Mouse (Mus musculus): Measurements from ENCODE around the gene Robo2.

The Robo2 gene

DNA sequence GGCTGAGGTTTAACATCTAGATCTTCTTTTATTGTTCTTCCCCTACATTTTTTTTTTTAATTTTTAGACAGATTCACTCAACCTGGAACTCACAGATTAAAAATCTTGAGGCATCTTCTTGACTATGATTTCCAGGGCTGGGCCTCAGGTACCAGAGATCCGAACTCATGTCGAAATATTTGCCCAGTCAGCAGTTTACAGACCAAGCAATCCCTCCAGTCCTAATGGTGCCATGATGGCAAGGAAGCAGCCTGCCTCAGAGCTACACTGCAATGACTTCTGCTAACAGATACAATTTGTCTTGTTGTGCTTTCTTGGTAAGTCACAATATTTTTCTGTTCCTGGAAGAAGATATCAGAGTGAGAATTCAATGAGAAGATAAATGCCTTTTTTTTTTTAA, 327.4 kb downstream of the Robo2 start:
- TF ChIP-seq GATA4 (IDR thresholded peaks at IDR 0.05; ENCODE audit: insufficient replicate concordance, low read length) = no peak

DNA sequence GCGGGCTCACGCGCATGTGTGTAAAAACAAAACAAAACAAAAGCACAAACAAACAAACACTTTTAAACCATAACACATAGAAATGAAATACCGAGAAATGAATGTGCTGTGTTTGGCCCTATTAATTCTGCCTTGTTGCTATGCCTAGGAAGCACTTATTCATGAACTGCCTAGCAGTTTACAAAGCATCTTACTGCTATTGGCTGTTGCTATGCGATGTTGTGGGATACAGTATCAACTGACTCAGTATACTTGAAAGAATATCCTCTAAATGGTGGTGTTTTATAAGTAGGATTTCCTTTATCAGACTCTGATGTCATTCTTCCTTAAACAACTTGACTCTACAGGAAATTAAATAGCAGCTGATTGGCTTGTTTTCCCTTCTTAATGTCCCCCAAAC, 339.0 kb downstream of the Robo2 start:
- no peak for TF ChIP-seq GATA4 (IDR thresholded peaks at IDR 0.05; ENCODE audit: insufficient replicate concordance, low read length)

DNA sequence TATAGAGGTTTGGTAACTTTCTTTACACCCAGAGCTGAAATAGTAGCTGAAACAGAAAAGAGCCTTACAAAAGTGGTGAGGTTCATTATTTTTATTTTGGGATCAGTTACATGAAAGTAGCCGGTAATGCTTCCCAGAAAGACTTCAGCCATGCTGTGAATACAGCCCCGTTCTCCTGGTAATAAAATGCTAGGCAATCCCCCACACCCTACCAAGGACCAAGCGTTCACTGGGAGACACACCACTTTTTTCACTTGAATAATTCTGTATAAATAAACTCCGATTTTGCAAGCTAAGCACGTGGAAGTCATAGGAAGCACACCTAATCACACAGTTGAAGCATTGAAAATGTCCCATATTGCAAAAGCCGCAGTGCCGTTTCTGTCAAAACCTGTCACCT, 341.0 kb downstream of the Robo2 start:
- TF ChIP-seq GATA4 (IDR thresholded peaks at IDR 0.05; ENCODE audit: insufficient replicate concordance, low read length) = no peak

DNA sequence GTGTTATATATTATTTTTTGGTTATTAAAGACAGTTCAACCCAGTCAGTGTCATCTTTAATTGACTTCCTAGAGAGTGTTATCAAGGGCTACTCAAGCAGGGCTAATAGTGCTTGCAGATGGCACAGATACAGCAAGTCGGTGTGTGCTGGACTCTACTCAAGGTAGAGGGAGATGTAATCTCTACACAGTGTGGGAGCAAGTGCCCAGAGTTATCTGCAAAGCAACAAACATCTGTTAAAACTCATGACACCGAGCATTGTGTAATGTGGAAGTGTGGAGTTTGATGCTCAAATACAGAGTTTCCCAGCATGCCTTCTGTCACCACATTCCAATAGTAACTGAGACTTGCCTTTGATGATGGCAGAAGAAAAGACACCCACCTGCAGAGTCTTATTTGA, 345.7 kb downstream of the Robo2 start:
- TF ChIP-seq GATA4 (IDR thresholded peaks at IDR 0.05; ENCODE audit: insufficient replicate concordance, low read length) = no peak

DNA sequence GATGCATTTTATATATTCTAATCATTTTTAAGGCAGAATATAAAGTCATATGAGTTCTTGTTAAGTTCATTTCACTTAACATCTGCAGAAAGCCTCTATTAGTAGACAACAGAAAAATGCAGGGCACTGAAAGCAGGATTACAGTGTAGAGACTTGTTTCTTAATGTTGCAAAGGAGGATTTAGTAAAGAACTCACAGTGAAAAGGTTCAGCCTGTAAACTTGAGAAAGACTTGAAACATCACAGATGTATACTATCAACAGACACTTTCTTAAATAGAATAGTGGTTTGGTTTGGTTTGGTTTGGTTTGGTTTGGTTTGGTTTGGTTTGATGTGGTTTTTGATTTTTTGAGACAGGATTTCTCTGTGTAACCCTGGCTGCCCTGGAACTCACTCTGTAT, 349.7 kb downstream of the Robo2 start:
- no peak for TF ChIP-seq GATA4 (IDR thresholded peaks at IDR 0.05; ENCODE audit: insufficient replicate concordance, low read length)

DNA sequence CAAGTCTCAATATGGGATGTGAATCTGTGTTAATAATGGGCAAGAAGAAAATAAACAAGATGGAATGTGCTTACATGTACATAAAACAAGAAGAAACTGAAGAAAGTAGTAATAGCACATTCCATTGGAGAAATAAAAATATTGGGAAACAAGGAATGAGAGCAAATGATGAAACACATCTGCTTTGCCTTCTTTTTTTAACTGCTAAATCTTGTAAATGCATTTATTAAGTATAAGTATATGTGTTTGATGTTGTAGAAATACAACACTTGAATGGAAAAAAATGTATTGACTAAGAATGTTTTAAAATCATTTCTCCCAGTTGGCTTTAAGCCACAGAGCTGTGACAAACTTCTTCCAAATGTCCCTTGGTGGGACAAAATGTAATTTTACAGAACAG, 350.1 kb downstream of the Robo2 start:
- no peak for TF ChIP-seq GATA4 (IDR thresholded peaks at IDR 0.05; ENCODE audit: insufficient replicate concordance, low read length)

DNA sequence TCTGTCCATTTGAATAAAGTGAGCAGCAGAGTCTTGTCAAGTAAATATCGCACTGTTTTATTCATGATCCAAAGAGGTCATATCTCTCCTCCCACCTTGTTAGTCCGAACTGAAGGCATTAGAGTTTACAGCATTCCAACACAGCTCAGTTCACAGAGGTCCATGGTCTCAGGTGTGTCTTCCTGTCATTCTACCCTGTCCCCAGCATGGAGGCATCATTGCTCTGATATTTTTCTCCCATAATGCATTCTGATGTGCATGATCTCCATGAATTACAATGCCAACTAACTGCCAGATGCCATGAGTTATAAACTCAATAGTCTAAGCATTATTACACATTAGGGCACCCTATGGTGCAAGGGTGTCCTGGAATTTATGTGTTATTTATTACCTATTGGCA, 354.7 kb downstream of the Robo2 start:
- no peak for TF ChIP-seq GATA4 (IDR thresholded peaks at IDR 0.05; ENCODE audit: insufficient replicate concordance, low read length)

DNA sequence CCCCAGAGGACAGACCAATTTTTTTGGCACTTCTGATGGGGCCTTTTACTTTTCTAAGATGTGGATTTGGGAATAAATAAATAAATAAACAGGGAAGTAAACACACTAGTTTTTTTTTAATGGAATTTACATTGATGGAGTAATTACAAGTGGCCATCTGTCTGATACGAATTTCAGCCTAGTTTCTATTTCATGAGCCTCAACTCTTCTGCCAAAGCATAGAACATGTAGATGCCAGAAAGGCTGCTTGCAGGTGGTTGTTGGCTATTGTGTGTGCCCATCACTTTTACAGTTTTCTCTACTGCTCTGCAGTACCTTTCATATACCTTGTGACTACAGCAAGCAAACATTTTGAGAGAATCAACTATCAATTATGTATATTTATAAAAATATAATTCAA, 355.4 kb downstream of the Robo2 start:
- no peak for TF ChIP-seq GATA4 (IDR thresholded peaks at IDR 0.05; ENCODE audit: insufficient replicate concordance, low read length)

DNA sequence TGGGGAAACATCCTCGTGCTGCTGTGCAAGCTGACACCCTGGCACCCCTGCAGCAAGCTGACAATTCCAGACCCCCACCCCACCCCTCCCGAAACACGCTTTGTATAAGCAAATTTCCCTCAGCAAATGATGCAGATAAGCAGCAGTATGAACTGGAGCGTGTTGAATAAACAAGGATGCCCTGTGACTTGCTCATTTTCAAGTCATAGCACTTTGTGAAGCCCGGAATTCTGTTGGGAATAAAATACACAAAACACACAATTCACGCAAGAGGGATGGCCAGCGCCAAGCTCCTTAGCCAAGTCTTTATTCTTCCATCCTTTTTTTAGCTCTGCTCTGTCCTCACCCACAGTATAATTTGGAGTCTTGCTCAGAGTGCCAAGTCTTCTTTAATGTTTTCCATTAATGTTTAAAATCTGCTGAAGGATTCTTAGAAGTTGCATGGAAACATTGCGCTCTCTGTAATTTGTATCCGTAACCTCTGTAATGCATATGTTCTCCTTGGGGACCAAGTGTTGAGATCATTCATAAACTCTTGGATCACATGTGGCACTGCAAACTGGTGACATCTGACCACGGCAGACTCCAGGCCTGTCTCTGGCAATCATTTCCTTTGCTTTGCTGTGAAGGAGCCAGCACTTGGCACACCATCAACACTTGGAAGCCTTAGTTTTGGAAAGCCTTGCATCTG, 356.4 kb downstream of the Robo2 start:
- TF ChIP-seq GATA4 (IDR thresholded peaks at IDR 0.05; ENCODE audit: insufficient replicate concordance, low read length) = peak; percentile 34; the same call in 1 of the 2 replicates

DNA sequence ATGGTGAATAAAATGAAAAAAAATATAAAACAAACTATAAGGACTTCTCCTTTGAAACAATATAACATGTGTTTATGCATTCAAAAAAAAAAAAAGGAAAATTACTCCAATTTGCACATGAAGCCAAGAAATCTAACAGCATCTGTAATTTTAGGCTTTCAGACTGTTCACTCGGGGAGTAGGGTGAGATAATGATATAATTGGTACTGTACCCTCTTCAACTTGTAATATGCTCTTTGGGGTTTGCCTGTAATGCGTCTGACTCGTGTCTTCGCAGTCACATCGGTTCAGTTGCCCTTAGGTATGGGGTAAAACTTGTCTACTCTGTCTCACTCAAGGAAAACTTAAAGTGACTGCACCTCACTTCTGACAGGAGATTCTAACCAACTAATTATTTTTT, 362.2 kb downstream of the Robo2 start:
- no peak for TF ChIP-seq GATA4 (IDR thresholded peaks at IDR 0.05; ENCODE audit: insufficient replicate concordance, low read length)

DNA sequence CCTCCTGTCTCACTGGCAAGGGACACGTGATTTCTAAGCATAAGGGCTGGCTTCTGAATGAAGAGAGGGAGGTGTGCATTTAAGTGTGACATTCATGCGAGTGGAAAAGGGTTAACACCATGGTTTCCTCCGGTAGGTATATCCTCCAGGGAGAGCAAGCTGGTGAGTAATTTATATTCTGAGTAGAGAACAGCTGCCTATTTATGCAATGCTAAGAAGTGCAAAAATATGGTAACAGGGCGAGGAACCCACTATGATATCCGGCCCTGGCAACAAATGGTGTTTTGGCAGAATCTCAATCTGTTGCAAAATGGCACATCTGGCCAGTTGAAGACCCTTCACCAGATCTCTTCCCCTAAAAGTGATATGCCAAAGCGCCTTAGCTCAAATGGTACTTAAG, 362.6 kb downstream of the Robo2 start:
- no peak for TF ChIP-seq GATA4 (IDR thresholded peaks at IDR 0.05; ENCODE audit: insufficient replicate concordance, low read length)

DNA sequence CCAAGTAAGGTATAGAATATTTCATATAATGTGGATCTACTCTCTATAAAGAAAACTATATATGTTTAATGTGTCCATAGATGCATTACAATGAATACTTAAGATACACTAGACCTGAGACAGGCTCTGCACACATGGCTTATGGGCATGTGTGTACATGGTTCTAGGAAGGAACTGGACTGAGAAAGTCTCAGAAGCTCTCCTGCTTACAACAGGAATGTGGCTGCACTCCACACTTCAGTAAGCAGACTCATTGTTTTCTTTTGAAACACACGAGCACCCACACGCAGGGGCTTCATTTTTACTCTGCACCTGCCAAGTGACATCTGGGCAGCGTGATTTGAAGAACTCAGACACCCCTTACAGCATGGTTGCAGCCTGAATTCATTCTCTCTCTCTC, 364.4 kb downstream of the Robo2 start:
- no peak for TF ChIP-seq GATA4 (IDR thresholded peaks at IDR 0.05; ENCODE audit: insufficient replicate concordance, low read length)

DNA sequence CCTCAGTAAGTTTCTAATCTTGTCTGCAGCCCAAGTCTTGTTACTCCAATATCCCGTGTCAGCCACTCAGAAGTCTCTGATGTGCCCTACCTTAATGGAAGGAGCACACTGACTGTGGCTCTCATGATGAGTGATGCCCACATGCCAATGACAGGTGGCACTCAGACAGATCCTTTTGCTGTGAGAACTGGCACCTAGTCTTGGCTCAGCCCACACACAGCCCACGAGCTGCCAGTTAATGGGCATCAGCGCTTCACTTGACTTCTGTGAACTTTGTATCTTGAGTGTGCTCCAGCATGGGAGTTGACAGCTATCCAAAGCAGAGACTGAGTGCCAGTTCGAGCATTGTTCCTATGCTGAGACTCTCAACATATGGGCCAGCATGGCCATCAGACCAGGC, 383.8 kb downstream of the Robo2 start:
- TF ChIP-seq GATA4 (IDR thresholded peaks at IDR 0.05; ENCODE audit: insufficient replicate concordance, low read length) = no peak

DNA sequence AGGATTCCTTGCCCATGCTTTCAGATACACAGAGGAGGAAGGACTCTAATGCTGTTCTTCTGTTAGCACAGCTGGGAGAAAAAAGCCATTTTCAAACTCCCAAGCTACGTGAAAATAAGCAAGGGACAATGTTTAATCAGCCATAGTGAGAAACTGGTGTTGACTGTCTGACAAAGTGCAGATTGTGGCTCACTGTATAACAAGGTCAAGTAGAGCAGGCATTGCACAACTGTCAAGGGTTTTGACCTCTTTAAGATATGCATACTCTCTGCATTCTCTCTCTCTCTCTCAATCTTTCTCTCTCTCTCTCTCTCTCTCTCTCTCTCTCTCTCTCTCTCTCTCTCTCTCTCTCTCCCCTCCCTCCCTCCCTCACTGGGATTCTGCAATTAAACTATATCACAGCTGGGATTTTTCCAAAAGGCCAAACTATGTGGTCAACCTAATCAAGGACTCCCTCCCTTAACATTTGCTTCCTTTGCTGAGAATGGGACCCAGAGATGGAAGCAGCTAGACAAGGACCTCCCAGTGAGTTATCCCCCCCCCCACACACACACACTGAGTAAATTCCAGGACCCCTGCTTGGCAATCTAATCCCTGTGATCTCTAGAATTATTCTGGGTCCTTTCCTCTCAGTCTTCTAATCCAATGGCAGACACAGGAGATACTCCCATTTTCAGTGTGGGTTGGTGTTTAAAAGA, 389.2 kb downstream of the Robo2 start:
- TF ChIP-seq GATA4 (IDR thresholded peaks at IDR 0.05; ENCODE audit: insufficient replicate concordance, low read length) = no peak

DNA sequence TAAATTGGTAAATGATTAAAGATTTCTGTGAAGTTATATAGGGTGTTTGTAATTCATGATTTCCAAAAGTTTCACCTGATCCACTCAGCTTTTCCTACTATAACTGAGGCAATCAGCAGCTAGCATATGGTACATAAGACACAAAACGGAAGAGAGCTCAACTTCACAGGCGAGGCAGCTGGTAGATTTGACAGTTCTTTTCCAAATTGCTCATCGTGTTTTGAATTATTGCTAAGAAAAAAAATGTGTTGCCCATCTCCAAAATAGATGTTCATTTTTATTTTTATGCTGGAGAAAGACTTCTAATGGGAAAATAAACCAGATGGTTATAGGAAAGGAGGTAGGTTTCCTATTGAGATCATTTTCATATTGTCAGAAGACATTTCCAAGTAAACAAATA, 405.9 kb downstream of the Robo2 start:
- TF ChIP-seq GATA4 (IDR thresholded peaks at IDR 0.05; ENCODE audit: insufficient replicate concordance, low read length) = no peak

DNA sequence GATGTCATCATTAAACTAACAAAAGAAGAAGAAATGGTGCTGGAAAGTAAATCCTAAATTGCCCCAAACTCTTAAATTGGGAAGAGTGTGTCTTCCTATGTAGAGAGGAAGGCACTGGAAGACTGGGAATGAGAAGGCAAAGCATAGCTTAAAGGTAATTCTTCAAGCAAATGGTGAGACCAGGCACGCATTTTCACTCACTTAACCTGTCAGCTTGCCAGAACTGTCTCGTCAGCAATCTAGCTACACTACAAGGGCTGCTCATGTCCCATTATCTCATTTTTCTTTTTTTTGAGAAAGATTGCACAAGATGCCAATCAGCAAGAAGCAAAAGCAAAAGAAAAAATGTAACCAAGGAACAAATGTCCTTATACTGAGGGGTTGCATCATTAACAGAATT, 410.3 kb downstream of the Robo2 start:
- no peak for TF ChIP-seq GATA4 (IDR thresholded peaks at IDR 0.05; ENCODE audit: insufficient replicate concordance, low read length)

DNA sequence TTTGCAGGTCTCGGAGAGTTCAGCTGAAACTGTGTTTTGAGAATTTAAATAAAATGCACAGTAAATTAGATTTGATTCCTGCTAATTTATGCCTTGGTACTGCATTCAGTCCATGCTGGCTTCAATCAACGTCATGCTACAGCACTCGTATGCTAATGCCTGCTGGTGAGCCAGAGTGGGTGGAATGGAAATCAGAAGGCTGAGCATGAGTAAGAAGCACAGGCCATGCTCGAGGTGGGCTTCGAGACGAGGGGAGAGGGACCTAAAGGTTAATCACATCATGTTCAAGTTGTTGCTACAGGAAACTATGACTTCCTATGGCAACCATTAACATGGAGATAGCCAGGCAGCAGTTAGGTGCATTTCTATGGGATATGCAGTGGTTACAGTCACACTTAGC, 420.4 kb downstream of the Robo2 start:
- TF ChIP-seq GATA4 (IDR thresholded peaks at IDR 0.05; ENCODE audit: insufficient replicate concordance, low read length) = no peak

Measured in liver, adult (tissue).